Comparison of ENCODE assay signal across 9 mouse cellular contexts in the genomic region with DNA sequence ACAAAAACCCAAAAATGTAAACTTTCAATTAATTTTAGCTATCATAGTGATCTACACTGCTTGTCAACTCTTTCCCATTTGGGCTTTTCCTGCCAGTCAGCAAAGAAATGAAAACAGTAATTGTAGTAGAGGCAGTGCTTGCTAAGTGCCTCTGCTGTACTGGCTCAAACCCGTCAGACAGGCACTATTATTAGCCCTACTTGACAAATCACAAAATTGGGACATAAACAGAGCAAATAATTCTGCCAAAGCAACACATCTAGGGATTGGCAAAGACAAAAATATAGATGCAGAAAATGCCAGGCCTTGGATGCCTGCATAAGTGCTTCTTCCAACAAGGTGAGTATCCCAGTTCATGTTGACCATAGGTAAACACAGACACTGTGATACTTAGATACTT. TPM values are rescaled to one million over a fixed set of nuclear protein-coding genes. Genes with fewer than 3 reads are reported as not detected.
A peak's percentile ranks its signal among the peaks of the same experiment; 100 is the strongest.
DNase-seq lines count a peak whose midpoint lies in the region; ATAC-seq and TF ChIP-seq lines count a peak whose summit lies in the region.
"Had no signal": no experiment of that assay in that cellular context is flagged by ENCODE, and none has a peak within 500 bp of the region (broad histone marks: within the 10 kb centered on the region; RNA-seq: fewer than 3 reads in every experiment).

No protein-coding gene starts in this region.

- intact Hi-C loops in heart, postnatal 14 days (cut with DNase I): loop anchor here (5.0 kb wide), 1 partner anchor 33 kb away; no protein-coding TSS in a partner anchor
- intact Hi-C loops in gastrocnemius, postnatal 36 days (cut with DNase I): loop anchor here (5.0 kb wide), 1 partner anchor 83 kb away; the partner anchor contains the start of gene Cog7

- peaks cover 45% of the 10 kb centered on the region for H3K36me3 ChIP-seq in heart, embryonic 14.5 days (ENCODE audit: control insufficient read depth, insufficient read depth, low read length)
- peaks cover 49% of the 10 kb centered on the region for H3K36me3 ChIP-seq in E14TG2a.4 (ENCODE audit: insufficient read depth, low read length)
- H3K36me3 ChIP-seq in forebrain, embryonic 14.5 days (ENCODE audit: control insufficient read depth, insufficient read depth, low read length): peaks cover 29% of the 10 kb centered on the region
- H3K36me3 ChIP-seq in liver, embryonic 14.5 days (replicated peaks; ENCODE audit: control insufficient read depth, insufficient read depth, low read depth): peaks cover 7% of the 10 kb centered on the region

- peak overlapping the region; percentile 98 for H3K9ac ChIP-seq in heart, embryonic 14.5 days (ENCODE audit: low read length)
- H3K9ac ChIP-seq in forebrain, embryonic 14.5 days (ENCODE audit: low read length): 0 out of 2 replicates have a peak overlapping the region, but pooled peaks have one; percentile 9
- peak overlapping the region; percentile 84 for H3K9ac ChIP-seq in liver, embryonic 14.5 days (replicated peaks)

- peak overlapping the region in 1 of 2 experiments; percentile 96; a peak in 2 of 4 replicates for H3K27ac ChIP-seq in heart, embryonic 14.5 days (replicated peaks in 1 of 2; ENCODE audit: control insufficient read depth in 1 of 2, insufficient read depth in 1 of 2, low read depth in 2 of 2, low read length in 2 of 2)
- no peak overlapping the region for H3K27ac ChIP-seq in forebrain, embryonic 14.5 days (ENCODE audit: low read depth, low read length)
- no peak overlapping the region for H3K27ac ChIP-seq in liver, embryonic 14.5 days

- no peaks in the 10 kb centered on the region for H3K27me3 ChIP-seq in heart, embryonic 14.5 days (ENCODE audit: control insufficient read depth, insufficient read depth, low read length)
- H3K27me3 ChIP-seq in E14TG2a.4 (ENCODE audit: insufficient read depth, low read length): no peaks in the 10 kb centered on the region
- no peaks in the 10 kb centered on the region for H3K27me3 ChIP-seq in forebrain, embryonic 14.5 days (replicated peaks; ENCODE audit: control insufficient read depth, insufficient read depth, low read length)
- H3K27me3 ChIP-seq in liver, embryonic 14.5 days (ENCODE audit: control insufficient read depth, insufficient read depth, low read length): no peaks in the 10 kb centered on the region

- no peak for ATAC-seq in heart, embryonic 14.5 days (ENCODE audit: insufficient number of reproducible peaks, insufficient read depth, low FRiP score, low read depth)
- no peak for ATAC-seq in forebrain, embryonic 14.5 days
- ATAC-seq in liver, embryonic 14.5 days (ENCODE audit: insufficient read depth): no peak

- no peak for TF ChIP-seq EP300 in liver, embryonic 14.5 days (IDR thresholded peaks at IDR 0.05; ENCODE audit: low read depth)

- peak overlapping the region in 1 of 2 experiments; percentile 99; a peak in 1 of 4 replicates for H3K4me3 ChIP-seq in heart, embryonic 14.5 days (ENCODE audit: control insufficient read depth in 1 of 2, insufficient read depth in 1 of 2, low read depth in 1 of 2, low read length in 2 of 2)
- H3K4me3 ChIP-seq in E14TG2a.4 (replicated peaks; ENCODE audit: low read length): peak overlapping the region; percentile 100; the same call in 1 of the 2 replicates
- 0 out of 2 replicates have a peak overlapping the region, but pooled peaks have one; percentile 100 for H3K4me3 ChIP-seq in forebrain, embryonic 14.5 days (ENCODE audit: low read depth, low read length)
- peak overlapping the region in 1 of 2 experiments; percentile 88; a peak in 2 of 4 replicates for H3K4me3 ChIP-seq in liver, embryonic 14.5 days (ENCODE audit: insufficient read depth in 1 of 2, low read depth in 2 of 2, low read length in 2 of 2)

- peak overlapping the region; percentile 87 for H3K4me2 ChIP-seq in heart, embryonic 14.5 days (ENCODE audit: low read length)
- H3K4me2 ChIP-seq in forebrain, embryonic 14.5 days (ENCODE audit: low read length): 0 out of 2 replicates have a peak overlapping the region, but pooled peaks have one; percentile 68
- peak overlapping the region; percentile 90 for H3K4me2 ChIP-seq in liver, embryonic 14.5 days (ENCODE audit: low read depth)

- no peak for TF ChIP-seq CTCF in E14TG2a.4 (conservative IDR thresholded peaks at IDR 0.05; ENCODE audit: low read length)
- no peak for TF ChIP-seq CTCF in liver, embryonic 14.5 days (IDR thresholded peaks at IDR 0.05; ENCODE audit: low read depth)

- peaks cover 0 to 32% of the 10 kb centered on the region in 2 experiments; a peak in 2 of 4 replicates for H3K4me1 ChIP-seq in heart, embryonic 14.5 days (ENCODE audit: control insufficient read depth in 2 of 2, insufficient read depth in 2 of 2, low read length in 2 of 2)
- H3K4me1 ChIP-seq in E14TG2a.4 (replicated peaks; ENCODE audit: low read depth, low read length): peaks cover 48% of the 10 kb centered on the region
- H3K4me1 ChIP-seq in forebrain, embryonic 14.5 days (ENCODE audit: control insufficient read depth, insufficient read depth, low read length): peaks cover 10% of the 10 kb centered on the region
- H3K4me1 ChIP-seq in liver, embryonic 14.5 days (replicated peaks; ENCODE audit: control insufficient read depth in 2 of 2, insufficient read depth in 2 of 2, low read length in 1 of 2): peaks cover 11 to 17% of the 10 kb centered on the region in 2 experiments

- WGBS in heart, embryonic 14.5 days: 22% methylated on average over 1 of the region's 1 CpGs
- WGBS in forebrain, embryonic 14.5 days: 67% methylated on average over 1 of the region's 1 CpGs
- 53% methylated on average over 1 of the region's 1 CpGs for WGBS in liver, embryonic 14.5 days (ENCODE audit: insufficient replicate concordance)

- no peak for DNase-seq in heart, postnatal 14 days
- DNase-seq in forebrain, embryonic 14.5 days (ENCODE audit: low spot score): no peak
- DNase-seq in liver, embryonic 14.5 days (ENCODE audit: low read depth in 3 of 3, low spot score in 3 of 3): no peak
- DNase-seq in adrenal gland, adult 18-20 months (ENCODE audit: low spot score in 2 of 2): no peak
- DNase-seq in gastrocnemius, postnatal 36 days: no peak
- DNase-seq in frontal cortex, adult 2 months (ENCODE audit: extremely low spot score in 1 of 2, low spot score in 1 of 2): no peak
- DNase-seq: cerebellum, adult 11-12 months had no signal

- H3K9me3 ChIP-seq in heart, embryonic 14.5 days (ENCODE audit: control insufficient read depth, low read length): no peaks in the 10 kb centered on the region
- no peaks in the 10 kb centered on the region for H3K9me3 ChIP-seq in E14TG2a.4 (ENCODE audit: low read length)
- no peaks in the 10 kb centered on the region for H3K9me3 ChIP-seq in forebrain, embryonic 14.5 days (replicated peaks; ENCODE audit: control insufficient read depth, low read length)
- H3K9me3 ChIP-seq in liver, embryonic 14.5 days (ENCODE audit: control insufficient read depth, low read length): no peaks in the 10 kb centered on the region

RNA-seq across cellular contexts. Expression of gene Ubfd1, which starts 1.3 kb away (rescaled TPM):
- polyA plus RNA-seq in heart, embryonic 14.5 days (2014; fragmentation: Nextera tagmentation; extraction: Ambion mirVana): 66.4 TPM in 2 replicates
- total RNA-seq in heart, postnatal 14 days (2021): 10 to 100 TPM; 33.0 to 39.6 TPM
- polyA plus RNA-seq in forebrain, embryonic 14.5 days (2014; fragmentation: Nextera tagmentation; extraction: Ambion mirVana): 69.9 and 76.5 TPM in 2 replicates
- 11.3 and 11.7 TPM in 2 replicates for polyA plus RNA-seq in liver, embryonic 14.5 days (2012; rRNA removed)
- polyA plus RNA-seq in liver, embryonic 14.5 days (2014; fragmentation: Nextera tagmentation; extraction: Ambion mirVana): 16.9 and 20.5 TPM in 2 replicates
- total RNA-seq in adrenal gland, adult 18-20 months (2021): 10 to 100 TPM; 62.0 to 70.5 TPM
- total RNA-seq in gastrocnemius, postnatal 36 days (2021): 10 to 100 TPM; 20.2 to 21.3 TPM
- 40.0 and 42.5 TPM in 2 replicates for polyA plus RNA-seq in frontal cortex, adult 2 months (2012; rRNA removed)

RNA-seq across cellular contexts. Expression of gene Ears2, which starts 1.4 kb away (rescaled TPM):
- 39.3 and 41.9 TPM in 2 replicates for polyA plus RNA-seq in heart, embryonic 14.5 days (2014; fragmentation: Nextera tagmentation; extraction: Ambion mirVana)
- 10 to 100 TPM; 10.0 to 12.6 TPM for total RNA-seq in heart, postnatal 14 days (2021)
- 11.8 TPM in 2 replicates for polyA plus RNA-seq in forebrain, embryonic 14.5 days (2014; fragmentation: Nextera tagmentation; extraction: Ambion mirVana)
- 3.7 and 4.0 TPM in 2 replicates for polyA plus RNA-seq in liver, embryonic 14.5 days (2012; rRNA removed)
- 6.9 and 7.9 TPM in 2 replicates for polyA plus RNA-seq in liver, embryonic 14.5 days (2014; fragmentation: Nextera tagmentation; extraction: Ambion mirVana)
- 10 to 100 TPM; 20.9 to 23.5 TPM for total RNA-seq in adrenal gland, adult 18-20 months (2021)
- total RNA-seq in gastrocnemius, postnatal 36 days (2021): 1 to 10 TPM; 6.8 to 7.0 TPM
- polyA plus RNA-seq in frontal cortex, adult 2 months (2012; rRNA removed): 5.6 and 6.0 TPM in 2 replicates

RNA-seq across cellular contexts. Expression of gene Ndufab1, which starts 36.0 kb away (rescaled TPM):
- polyA plus RNA-seq in heart, embryonic 14.5 days (2014; fragmentation: Nextera tagmentation; extraction: Ambion mirVana): 1,545 and 1,597 TPM in 2 replicates
- 1,000 to 10,000 TPM; 1,455 to 1,530 TPM for total RNA-seq in heart, postnatal 14 days (2021)
- polyA plus RNA-seq in forebrain, embryonic 14.5 days (2014; fragmentation: Nextera tagmentation; extraction: Ambion mirVana): 510 and 563 TPM in 2 replicates
- 32.6 and 58.5 TPM in 2 replicates for polyA plus RNA-seq in liver, embryonic 14.5 days (2012; rRNA removed)
- polyA plus RNA-seq in liver, embryonic 14.5 days (2014; fragmentation: Nextera tagmentation; extraction: Ambion mirVana): 419 and 440 TPM in 2 replicates
- total RNA-seq in adrenal gland, adult 18-20 months (2021): 100 to 1,000 TPM; 535 to 745 TPM
- total RNA-seq in gastrocnemius, postnatal 36 days (2021): 100 to 1,000 TPM; 638 to 657 TPM
- polyA plus RNA-seq in frontal cortex, adult 2 months (2012; rRNA removed): 231 and 248 TPM in 2 replicates

RNA-seq across cellular contexts. Expression of gene Gga2, which starts 44.6 kb away (rescaled TPM):
- 66.3 and 77.8 TPM in 2 replicates for polyA plus RNA-seq in heart, embryonic 14.5 days (2014; fragmentation: Nextera tagmentation; extraction: Ambion mirVana)
- 10 to 100 TPM; 28.7 to 29.6 TPM for total RNA-seq in heart, postnatal 14 days (2021)
- polyA plus RNA-seq in forebrain, embryonic 14.5 days (2014; fragmentation: Nextera tagmentation; extraction: Ambion mirVana): 28.0 and 32.1 TPM in 2 replicates
- 21.9 and 23.5 TPM in 2 replicates for polyA plus RNA-seq in liver, embryonic 14.5 days (2012; rRNA removed)
- polyA plus RNA-seq in liver, embryonic 14.5 days (2014; fragmentation: Nextera tagmentation; extraction: Ambion mirVana): 18.2 and 21.4 TPM in 2 replicates
- total RNA-seq in adrenal gland, adult 18-20 months (2021): 10 to 100 TPM; 17.4 to 36.3 TPM
- total RNA-seq in gastrocnemius, postnatal 36 days (2021): 10 to 100 TPM; 12.9 to 14.0 TPM
- 29.2 and 34.3 TPM in 2 replicates for polyA plus RNA-seq in frontal cortex, adult 2 months (2012; rRNA removed)

Comparison
In these comparisons a context has a peak if more than half of its experiments do, and no peak if none do; other contexts are left out.
1. H3K9ac ChIP-seq: peak in every context shown above with its lines; median percentile 98 in heart, embryonic 14.5 days; 84 in liver, embryonic 14.5 days; 9 in forebrain, embryonic 14.5 days.